Comparison of ENCODE assay signal across 20 mouse cellular contexts in genomic region chr1:150943601-150944000, GRCm38 (mm10). TPM values are rescaled to one million over a fixed set of nuclear protein-coding genes. Genes with fewer than 3 reads are reported as not detected.
"Had no signal": no experiment of that assay in that cellular context is flagged by ENCODE, and none has a peak within 500 bp of the region (broad histone marks: within the 10 kb centered on the region; RNA-seq: fewer than 3 reads in every experiment).

No protein-coding gene starts in this region.

- H3K9me3 ChIP-seq: liver, embryonic 15.5 days; lung, embryonic 15.5 days; midbrain, embryonic 10.5 days; midbrain, embryonic 13.5 days; neural tube, embryonic 13.5 days; neural tube, embryonic 15.5 days; stomach, embryonic 15.5 days had no signal

- H3K36me3 ChIP-seq: liver, embryonic 15.5 days; lung, embryonic 15.5 days; midbrain, embryonic 10.5 days; midbrain, embryonic 13.5 days; neural tube, embryonic 13.5 days; neural tube, embryonic 15.5 days; stomach, embryonic 15.5 days had no signal

- H3K4me1 ChIP-seq: liver, embryonic 15.5 days; megakaryocyte, embryonic 14.5 days; midbrain, embryonic 10.5 days; midbrain, embryonic 13.5 days; stomach, embryonic 15.5 days had no signal

- H3K4me3 ChIP-seq: liver, embryonic 15.5 days; lung, embryonic 15.5 days; megakaryocyte, embryonic 14.5 days; midbrain, embryonic 10.5 days; midbrain, embryonic 13.5 days; myocyte; neural tube, embryonic 13.5 days; neural tube, embryonic 15.5 days; stomach, embryonic 15.5 days had no signal

- H3K27ac ChIP-seq: liver, embryonic 15.5 days; lung, embryonic 15.5 days; macrophage; midbrain, embryonic 10.5 days; midbrain, embryonic 13.5 days; neural tube, embryonic 13.5 days; neural tube, embryonic 15.5 days; stomach, embryonic 15.5 days; stomach, postnatal 0 days had no signal

- H3K9ac ChIP-seq: liver, embryonic 15.5 days; liver, postnatal 0 days; lung, embryonic 15.5 days; midbrain, embryonic 13.5 days; neural tube, embryonic 13.5 days; neural tube, embryonic 15.5 days; stomach, embryonic 15.5 days had no signal

- H3K4me2 ChIP-seq: liver, embryonic 15.5 days; lung, embryonic 15.5 days; midbrain, embryonic 13.5 days; neural tube, embryonic 13.5 days; neural tube, embryonic 15.5 days; stomach, embryonic 15.5 days had no signal

- ATAC-seq: liver, postnatal 0 days; lung, postnatal 0 days; midbrain, embryonic 13.5 days; midbrain, embryonic 16.5 days had no signal

- DNase-seq: liver, postnatal 0 days; lung, adult 2 months; lung, postnatal 14 days; lung, postnatal 36 days; right cerebral cortex, postnatal 14 days; thymus, adult 2 months; thymus, postnatal 36 days had no signal

- H3K27me3 ChIP-seq: liver, embryonic 15.5 days; lung, embryonic 15.5 days; megakaryocyte, embryonic 14.5 days; midbrain, embryonic 13.5 days; neural tube, embryonic 13.5 days; neural tube, embryonic 15.5 days; stomach, embryonic 15.5 days had no signal

RNA-seq across cellular contexts. Expression of gene Hmcn1, which starts 49.6 kb away (rescaled TPM):
- polyA plus RNA-seq: macrophage had no signal
